Mouse (Mus musculus) megakaryocyte, embryonic 14.5 days (primary cell): Measurements from ENCODE around the gene Fam89a.

Experiments used
- FLI1 ChIP-seq: IDR thresholded peaks from 2 replicates; pipeline ENCODE4 v1.6.1; 2012; ENCODE audit warnings: low read length, inconsistent platforms, mixed read lengths
- GATA1 ChIP-seq: IDR thresholded peaks from 3 replicates; pipeline ENCODE4 v1.6.1; 2012; ENCODE audit warnings: mixed read lengths, low read length, inconsistent platforms, borderline replicate concordance

GRCm38 (mm10) chr8:124700271-124700670 lies 51.4 kb downstream of the Fam89a start:
- TF ChIP-seq GATA1 (no peak), FLI1 (no peak)
